Mouse (Mus musculus): ENCODE data around the gene Pex19.

Gene Pex19

GRCm38 (mm10) chr1:172133535-172133934 is 7.0 kb downstream of the Pex19 start:
- DNase-seq (ENCODE audit: low read depth, low spot score), result no peak

GRCm38 (mm10) chr1:172134072-172134471 is 7.5 kb downstream of the Pex19 start:
- DNase-seq (ENCODE audit: low read depth, low spot score), result no peak

DNA sequence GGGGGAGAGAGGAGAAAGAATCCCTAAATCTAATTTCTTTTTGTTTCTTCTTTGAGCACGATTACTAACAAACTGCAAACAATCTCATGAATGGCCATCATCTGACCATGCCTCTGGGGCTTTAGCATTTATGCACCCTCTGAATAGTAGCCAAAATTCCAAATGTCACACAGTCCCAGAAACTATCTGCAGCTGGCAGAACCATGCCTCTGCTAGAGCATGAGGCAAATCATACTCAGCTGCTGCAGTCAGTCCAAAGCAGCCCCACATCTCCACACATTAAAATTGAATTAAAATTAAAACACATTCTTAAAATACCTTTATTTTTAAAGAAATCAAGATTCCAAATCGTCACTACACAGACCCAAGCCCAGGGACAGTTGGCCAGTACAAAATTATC is 13.6 kb downstream of the Pex19 start:
- no peak for DNase-seq (ENCODE audit: low read depth, low spot score)

DNA sequence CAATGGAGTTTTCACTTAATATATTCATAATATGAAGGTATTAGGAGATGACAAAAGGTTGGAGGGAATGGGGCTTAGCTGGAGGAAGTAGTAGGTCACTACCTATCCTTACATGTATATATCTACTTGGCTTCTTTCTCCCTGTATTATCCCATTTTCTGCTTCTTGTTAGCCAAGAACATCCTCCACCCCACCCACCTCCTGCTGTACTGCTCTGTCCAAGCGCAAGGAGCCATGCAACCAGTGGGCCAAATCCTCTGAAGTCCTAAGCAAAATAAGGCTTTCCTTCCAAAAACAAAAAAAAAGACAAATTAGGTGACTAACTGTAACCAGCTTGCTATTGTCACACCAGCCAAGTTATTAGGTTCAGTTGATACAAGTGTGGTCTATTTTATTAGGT is 14.3 kb downstream of the Pex19 start:
- DNase-seq (ENCODE audit: low read depth, low spot score), result no peak

DNA sequence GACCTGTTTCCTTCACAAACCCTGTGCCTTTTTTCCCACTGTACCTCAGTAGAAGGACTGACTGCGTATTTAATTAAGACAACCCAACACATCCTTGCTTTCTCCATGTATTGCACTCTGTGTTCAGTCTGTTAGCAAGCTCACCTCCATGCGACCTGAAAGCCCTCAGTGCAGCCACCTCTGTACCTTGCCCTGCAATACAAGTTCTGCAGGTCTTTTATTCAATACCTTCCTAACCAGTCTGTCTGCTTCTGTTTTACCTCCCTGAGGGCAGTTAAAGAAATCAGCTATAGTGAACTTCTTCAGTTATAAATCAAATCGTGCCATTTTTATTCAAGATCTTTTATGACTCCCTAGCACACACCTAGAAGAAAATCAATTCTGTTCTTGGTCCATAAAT is 15.0 kb downstream of the Pex19 start:
- DNase-seq (ENCODE audit: low read depth, low spot score), result no peak

GRCm38 (mm10) chr1:172143570-172143969 is 17.0 kb downstream of the Pex19 start:
- peak; percentile 59 for DNase-seq (ENCODE audit: low read depth, low spot score)

DNA sequence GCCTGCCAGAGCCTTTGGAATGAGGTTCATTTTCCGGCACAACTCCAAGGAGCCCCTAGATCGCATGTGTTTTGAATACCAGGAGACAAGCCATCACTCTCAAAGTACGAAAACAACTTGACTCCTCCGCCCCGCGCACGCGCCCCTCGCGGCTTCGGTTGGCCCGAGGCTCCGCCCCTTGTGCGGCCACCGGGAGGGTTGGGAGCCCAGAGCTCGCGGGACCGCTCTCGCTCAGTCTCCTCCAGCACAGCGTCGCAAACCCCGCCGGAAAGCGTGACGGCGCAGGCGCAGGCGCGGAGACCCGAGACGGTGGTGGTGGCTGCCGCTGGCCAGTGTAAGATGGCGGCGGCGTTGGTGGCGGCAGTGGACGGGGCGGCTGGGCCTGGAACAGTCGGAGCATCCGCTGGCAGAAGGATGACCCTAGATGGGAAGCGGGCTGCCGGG is 21.3 kb downstream of the Pex19 start, which contains the start of gene Dcaf8:
Dcaf8 (plus strand) TSS at position 250 of the 444 bp plus-strand sequence.
- peak; percentile 97 for DNase-seq (ENCODE audit: low read depth, low spot score)

- peak; percentile 67 for DNase-seq (ENCODE audit: low read depth, low spot score)
Observed at GRCm38 (mm10) chr1:172148279-172148954, 21.9 kb downstream of the Pex19 start.

GRCm38 (mm10) chr1:172148955-172149815 is 22.6 kb downstream of the Pex19 start:
- no peak for DNase-seq (ENCODE audit: low read depth, low spot score)

DNA sequence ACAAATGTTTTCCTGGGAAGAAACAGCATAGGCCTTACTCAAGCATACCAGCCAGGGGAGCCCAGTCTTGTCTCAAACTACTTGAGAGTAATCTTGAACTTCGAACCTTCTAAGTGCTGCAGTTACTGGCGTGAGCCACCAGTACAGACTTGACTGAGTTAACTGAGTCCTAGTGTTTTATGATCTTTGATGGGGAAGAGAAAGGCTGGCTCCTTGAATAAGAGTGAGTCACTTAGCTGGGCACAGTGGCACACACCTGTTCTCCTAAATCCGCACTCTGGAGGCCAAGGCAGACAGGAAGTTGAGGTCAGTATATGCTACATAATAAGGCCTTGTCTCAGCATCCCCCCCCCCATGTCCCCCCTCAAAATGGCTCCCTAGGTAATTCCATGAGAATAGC is 28.0 kb downstream of the Pex19 start:
- no peak for DNase-seq (ENCODE audit: low read depth, low spot score)

DNA sequence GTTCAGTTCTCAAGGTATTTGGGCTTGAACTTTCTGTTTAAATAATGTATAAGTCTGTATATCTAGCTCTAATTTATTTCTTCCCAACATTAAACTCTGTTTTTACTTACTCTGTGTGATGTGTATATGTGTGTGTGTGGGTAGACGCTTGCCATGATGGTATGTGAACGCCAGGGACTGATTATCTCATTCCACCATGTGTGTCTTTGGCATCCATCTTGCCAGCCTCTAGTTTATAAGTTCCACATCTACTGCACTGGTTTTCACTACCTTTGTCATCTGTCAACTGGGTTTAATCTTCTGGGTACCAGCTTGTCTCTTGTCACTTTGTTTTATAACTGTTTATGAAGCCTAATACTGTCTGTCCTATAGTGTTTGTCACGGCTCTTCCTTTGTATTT is 29.0 kb downstream of the Pex19 start:
- DNase-seq (ENCODE audit: low read depth, low spot score), result no peak

- DNase-seq (ENCODE audit: low read depth, low spot score), result no peak
Observed at GRCm38 (mm10) chr1:172159970-172160369, 33.4 kb downstream of the Pex19 start.

GRCm38 (mm10) chr1:172160508-172160907 is 34.0 kb downstream of the Pex19 start:
- DNase-seq (ENCODE audit: low read depth, low spot score), result no peak

- DNase-seq (ENCODE audit: low read depth, low spot score), result no peak
Observed at GRCm38 (mm10) chr1:172162009-172162408, 35.5 kb downstream of the Pex19 start.

- no peak for DNase-seq (ENCODE audit: low read depth, low spot score)
Observed at GRCm38 (mm10) chr1:172162959-172163358, 36.4 kb downstream of the Pex19 start.

DNA sequence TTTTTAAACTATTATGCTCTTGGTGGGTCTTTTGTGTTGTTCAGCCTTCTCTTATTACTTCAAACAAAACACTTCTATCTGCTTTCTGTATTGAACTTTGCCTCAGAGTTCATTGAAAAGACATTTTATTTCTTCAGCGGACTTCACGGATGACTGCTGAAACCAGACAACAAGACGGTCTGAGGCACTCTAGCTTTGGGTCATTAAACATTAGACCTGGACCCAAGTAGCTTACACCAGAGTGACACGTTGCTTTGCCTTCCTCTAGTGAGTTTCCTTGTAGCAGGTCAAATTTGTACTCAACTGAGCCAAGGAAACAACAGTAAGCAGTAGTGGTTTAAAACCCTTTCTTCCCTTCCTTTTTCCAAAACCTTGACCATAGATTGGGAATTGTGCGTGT is 41.4 kb downstream of the Pex19 start:
- DNase-seq (ENCODE audit: low read depth, low spot score), result no peak

GRCm38 (mm10) chr1:172169809-172170208 is 43.3 kb downstream of the Pex19 start:
- DNase-seq (ENCODE audit: low read depth, low spot score), result no peak

DNA sequence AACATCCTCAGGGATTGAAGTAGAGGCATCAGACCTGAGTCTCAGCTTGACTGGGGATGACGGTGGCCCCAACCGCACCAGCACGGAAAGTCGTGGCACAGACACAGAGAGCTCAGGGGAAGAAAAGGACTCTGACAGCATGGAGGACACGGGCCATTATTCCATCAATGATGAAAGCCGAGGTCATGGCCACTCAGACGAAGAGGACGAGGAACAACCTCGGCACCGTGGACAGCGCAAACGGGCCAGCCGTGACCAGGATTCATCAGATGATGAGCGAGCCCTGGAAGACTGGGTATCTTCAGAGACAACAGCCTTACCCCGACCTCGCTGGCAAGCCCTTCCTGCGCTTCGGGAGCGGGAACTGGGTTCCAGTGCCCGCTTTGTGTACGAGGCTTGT is 45.8 kb downstream of the Pex19 start:
- no peak for DNase-seq (ENCODE audit: low read depth, low spot score)

DNA sequence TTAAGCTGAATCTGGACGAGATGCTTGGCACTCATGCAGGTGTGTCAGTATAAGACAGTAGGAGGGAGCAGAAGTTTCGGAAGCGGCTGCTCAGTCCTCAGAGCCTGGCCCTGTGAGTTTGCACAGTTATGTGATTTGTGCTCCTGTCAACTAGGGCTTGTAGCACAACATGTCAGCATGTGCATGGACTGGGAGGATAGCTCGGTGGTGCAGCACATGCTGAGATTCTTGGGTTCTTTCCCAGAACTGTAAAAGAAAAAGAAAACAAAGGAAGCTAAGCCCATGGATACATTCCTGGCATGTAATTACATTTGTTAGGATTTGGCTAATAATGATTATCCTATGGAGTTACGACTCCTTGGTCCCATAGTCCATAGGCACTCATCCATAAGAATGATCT is 46.6 kb downstream of the Pex19 start:
- no peak for DNase-seq (ENCODE audit: low read depth, low spot score)

DNA sequence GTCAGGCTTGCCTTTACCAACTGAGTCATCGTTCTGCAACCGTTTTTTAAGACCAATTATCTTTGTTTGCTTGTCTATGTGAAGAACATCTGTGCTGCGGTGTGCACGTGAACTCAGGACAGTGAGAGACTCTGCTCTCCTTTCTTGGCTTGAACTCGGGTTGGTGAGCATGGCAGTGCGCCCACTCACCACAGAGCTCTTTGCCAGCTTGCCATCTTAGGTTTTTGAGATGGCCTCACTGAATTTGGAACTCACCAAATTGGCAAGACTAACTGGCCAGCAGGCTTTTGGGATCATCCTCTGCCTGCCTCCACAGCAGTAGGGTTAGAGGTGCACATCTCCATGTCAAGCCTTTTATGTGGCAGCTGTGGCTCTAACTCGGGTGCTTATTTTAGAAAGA is 51.2 kb downstream of the Pex19 start:
- DNase-seq (ENCODE audit: low read depth, low spot score), result no peak

GRCm38 (mm10) chr1:172179102-172179501 is 52.5 kb downstream of the Pex19 start:
- DNase-seq (ENCODE audit: low read depth, low spot score), result no peak

DNA sequence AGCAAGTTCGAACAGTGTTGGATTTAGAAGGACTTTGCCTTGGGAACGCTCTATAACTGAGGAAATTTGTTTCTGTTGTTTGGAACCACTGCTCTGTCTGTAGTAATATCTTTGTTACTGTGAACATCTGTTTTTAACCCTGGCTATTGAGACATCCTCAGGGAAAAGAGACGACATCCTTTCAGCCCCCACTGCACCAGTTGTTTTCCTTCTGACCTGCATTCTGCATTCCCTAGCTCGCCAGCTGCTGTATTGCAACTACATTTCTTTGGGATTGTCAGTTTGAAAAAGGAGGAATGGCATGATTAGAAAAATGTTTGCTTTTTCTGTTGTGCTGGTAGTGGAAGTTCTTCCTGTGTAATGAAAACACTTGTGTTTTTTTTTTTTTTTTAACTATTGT is 54.3 kb downstream of the Pex19 start:
- DNase-seq (ENCODE audit: low read depth, low spot score), result no peak

DNA sequence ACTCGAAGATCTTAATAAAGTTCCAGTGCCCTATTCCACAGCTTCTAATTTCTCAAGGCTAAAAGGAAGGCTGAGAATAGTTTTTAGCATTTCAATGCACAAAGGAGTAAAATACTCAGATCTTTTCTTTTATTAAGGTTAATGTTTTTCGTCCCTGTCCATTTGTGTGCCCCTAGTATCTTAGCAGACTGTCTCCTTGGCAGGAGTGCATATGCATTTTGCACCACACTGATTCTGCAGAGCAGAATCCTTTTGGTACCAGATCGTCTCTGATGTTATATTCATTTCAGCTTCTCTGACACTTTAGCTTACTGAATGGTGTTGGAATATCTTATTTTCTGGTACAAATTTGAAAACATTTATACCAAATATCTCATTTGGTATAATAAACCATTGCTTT is 55.2 kb downstream of the Pex19 start:
- no peak for DNase-seq (ENCODE audit: low read depth, low spot score)

Measured in forelimb bud, embryonic 11.5 days (tissue).